Mouse (Mus musculus) large intestine, adult 2 months (tissue): ENCODE measurements at regions not wholly inside any gene's neighbourhood (a gene's known extent, or its start where the extent isn't known, plus 50 kb on each side); places are given as distances from the start of the nearest gene placed in this dataset.

Experiments
- DNase-seq: peaks from one replicate; pipeline ENCODE4 v3.0.0-alpha.2; 2012; ENCODE audit warnings: low read depth, low spot score
- WGBS: fragments of 180-500 bp; shearing (Covaris S2); methylation state at CpG from one replicate; pipeline ENCODE4 v1.1.7; 2018; 5-methylcytosine and 5-hydroxymethylcytosine counted together

GRCm38 (mm10) chr1:35814751-35815150, 253.4 kb upstream of the Hs6st1 start:
- WGBS, result 65% methylated on average over 3 of the region's 3 CpGs
- DNase-seq, result no peak

DNA sequence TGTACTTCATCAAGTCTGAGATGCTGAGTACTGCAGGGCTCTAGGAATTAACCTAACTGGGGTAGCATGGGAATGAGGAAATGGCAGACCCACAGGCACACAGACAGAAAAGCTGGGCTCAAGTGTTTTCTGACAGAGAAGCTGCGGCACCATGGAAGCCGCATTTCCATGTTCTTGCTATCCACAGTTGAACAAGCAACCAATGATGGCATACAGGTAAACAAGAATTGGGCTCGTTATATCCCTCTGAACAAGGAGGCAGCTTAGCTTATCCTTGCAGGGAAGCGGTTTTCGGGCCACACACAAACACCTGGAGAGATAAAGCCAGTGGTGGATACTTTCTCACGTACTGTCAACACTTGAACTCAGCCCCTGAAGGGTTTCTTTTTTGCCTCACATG, 246.4 kb upstream of the Hs6st1 start:
- WGBS, result 94% methylated on average over 6 of the region's 6 CpGs
- no peak for DNase-seq

GRCm38 (mm10) chr1:35822376-35823202, 245.6 kb upstream of the Hs6st1 start:
- DNase-seq, result no peak
- WGBS, result 66% methylated on average over 19 of the region's 19 CpGs

DNA sequence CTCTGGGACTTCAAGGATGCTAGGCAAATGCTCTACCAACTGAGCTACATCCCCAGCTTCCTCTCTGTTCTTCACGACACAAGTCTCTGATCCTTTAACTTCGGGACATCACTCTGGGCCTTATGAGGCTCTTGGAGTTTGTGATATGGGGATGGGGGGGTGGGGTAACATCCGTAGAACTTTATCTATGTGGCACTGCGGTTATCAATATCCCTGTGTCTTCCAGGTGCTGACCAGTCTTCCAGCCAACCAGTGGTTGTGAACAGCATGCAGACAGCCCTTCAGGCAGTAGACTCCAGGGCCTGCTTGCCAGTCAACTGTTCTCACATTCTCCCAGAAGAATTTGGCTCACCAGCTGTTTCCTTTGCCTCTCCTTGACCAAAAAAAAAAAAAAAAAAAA, 244.7 kb upstream of the Hs6st1 start:
- no peak for DNase-seq
- WGBS, result 98% methylated on average over 4 of the region's 4 CpGs

GRCm38 (mm10) chr1:35823981-35824880, 244.0 kb upstream of the Hs6st1 start:
- WGBS, result 60% methylated on average over 24 of the region's 24 CpGs
- DNase-seq, result no peak

- DNase-seq, result no peak
- WGBS, result 67% methylated on average over 10 of the region's 10 CpGs
Observed at GRCm38 (mm10) chr1:35825531-35825966, 242.7 kb upstream of the Hs6st1 start.

GRCm38 (mm10) chr1:35826575-35827114, 241.6 kb upstream of the Hs6st1 start:
- DNase-seq, result no peak
- 88% methylated on average over 7 of the region's 7 CpGs for WGBS

DNA sequence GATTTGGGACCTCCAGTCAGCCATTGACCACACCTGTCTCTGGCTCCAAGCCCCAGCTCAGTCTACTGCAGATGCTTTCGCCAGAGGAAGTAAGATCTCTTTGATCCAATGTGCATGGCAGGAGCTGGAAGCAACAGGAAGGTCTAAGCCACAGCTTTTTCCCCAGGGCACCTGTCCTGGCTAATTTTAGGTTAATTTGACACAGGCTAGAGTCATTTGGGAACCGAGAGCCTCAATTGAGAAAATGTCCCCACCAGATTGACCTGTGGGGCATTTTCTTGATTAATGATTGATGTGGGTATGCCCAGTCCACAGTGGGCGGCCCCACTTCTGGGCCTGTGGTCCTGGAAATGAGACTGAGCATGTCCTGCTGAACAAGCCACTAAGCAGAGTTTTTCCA, 240.7 kb upstream of the Hs6st1 start:
- WGBS, result 75% methylated on average over 3 of the region's 3 CpGs
- no peak for DNase-seq

- no peak for DNase-seq
- WGBS, result 87% methylated on average over 7 of the region's 7 CpGs
Observed at GRCm38 (mm10) chr1:35834180-35834579, 234.0 kb upstream of the Hs6st1 start.

- 52% methylated on average over 5 of the region's 5 CpGs for WGBS
- no peak for DNase-seq
Observed at GRCm38 (mm10) chr1:35836552-35836951, 231.6 kb upstream of the Hs6st1 start.

DNA sequence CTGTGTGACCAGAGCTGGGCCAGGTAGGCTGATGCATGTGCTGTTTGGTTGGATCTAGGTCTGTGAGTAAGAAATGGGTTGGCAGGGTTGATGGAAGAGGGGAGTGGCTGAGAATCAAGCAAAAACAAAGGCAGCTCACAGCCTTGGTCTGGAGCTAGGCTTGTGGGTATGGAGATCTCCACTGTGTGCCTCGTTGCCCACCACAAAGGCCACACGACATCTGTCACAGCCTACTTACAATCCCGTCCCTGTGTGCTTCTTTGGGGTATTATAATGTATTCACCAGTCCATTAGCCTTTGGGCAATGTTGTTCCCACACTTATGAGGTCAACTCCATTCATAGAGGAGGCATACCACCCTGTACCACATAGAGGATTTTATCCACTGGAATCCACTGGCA, 229.6 kb upstream of the Hs6st1 start:
- no peak for DNase-seq
- WGBS, result 88% methylated on average over 3 of the region's 3 CpGs

- WGBS, result 56% methylated on average over 6 of the region's 6 CpGs
- peak; percentile 82 for DNase-seq
Observed at GRCm38 (mm10) chr1:35839446-35839845, 228.8 kb upstream of the Hs6st1 start.

GRCm38 (mm10) chr1:35841626-35842025, 226.6 kb upstream of the Hs6st1 start:
- no peak for DNase-seq
- WGBS, result 60% methylated on average over 2 of the region's 2 CpGs

GRCm38 (mm10) chr1:35842707-35843106, 225.5 kb upstream of the Hs6st1 start:
- WGBS, result 93% methylated on average over 4 of the region's 4 CpGs
- no peak for DNase-seq

DNA sequence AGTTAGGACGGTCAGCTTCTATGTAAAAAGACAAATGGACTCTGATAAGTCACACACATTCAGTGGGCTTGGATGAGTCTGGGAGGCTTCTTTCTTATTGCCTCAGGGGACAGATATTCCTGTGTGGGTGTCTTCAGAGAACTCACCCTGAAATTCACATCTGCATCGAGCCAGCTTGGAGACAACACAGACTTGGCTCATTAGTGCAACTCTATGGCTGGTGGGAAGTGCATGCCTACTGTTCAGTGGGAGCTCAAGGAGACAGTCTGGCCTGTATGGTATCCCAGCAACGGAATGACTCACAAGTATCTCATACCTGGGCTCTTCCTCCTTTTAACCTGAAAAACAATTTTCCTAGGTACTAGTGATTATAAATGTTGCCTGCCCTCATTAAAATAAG, 224.6 kb upstream of the Hs6st1 start:
- no peak for DNase-seq
- 85% methylated on average over 3 of the region's 3 CpGs for WGBS

DNA sequence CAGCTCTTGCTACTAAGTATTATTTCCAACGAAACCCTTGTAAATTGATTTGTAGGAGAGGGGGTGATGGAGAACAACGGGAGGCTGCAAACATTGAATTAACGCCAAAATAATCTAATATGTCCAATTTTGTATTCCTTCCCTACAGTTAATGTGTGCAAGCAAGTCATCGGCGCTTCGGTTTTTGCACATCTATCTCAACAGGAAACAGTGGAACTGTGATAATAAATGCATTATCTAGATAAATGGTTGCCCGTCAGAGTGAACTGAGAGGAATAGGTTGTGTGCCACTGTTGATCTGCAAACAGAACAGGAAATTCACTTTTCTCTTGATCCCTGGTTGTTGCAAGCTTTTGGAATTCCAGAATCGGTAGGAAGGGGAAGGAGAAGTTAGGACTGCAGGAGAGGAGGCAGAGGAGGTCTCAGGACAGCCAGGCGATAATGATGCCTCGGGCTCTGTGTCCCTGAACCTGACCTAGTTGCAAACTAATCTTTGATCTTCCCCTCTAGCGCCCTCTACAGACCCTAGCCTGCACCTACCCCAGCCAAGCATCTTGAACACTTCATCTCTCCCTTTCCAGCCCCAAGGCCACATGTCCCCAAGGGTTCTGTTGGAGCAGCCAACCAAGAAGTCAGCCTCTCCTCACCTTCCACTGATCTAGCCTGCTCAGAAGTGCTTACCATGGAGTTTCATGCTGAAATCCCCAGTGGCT, 221.8 kb upstream of the Hs6st1 start:
- DNase-seq, result no peak
- WGBS, result 64% methylated on average over 11 of the region's 11 CpGs

- no peak for DNase-seq
Observed at GRCm38 (mm10) chr1:35848160-35848954, 219.8 kb upstream of the Hs6st1 start.

DNA sequence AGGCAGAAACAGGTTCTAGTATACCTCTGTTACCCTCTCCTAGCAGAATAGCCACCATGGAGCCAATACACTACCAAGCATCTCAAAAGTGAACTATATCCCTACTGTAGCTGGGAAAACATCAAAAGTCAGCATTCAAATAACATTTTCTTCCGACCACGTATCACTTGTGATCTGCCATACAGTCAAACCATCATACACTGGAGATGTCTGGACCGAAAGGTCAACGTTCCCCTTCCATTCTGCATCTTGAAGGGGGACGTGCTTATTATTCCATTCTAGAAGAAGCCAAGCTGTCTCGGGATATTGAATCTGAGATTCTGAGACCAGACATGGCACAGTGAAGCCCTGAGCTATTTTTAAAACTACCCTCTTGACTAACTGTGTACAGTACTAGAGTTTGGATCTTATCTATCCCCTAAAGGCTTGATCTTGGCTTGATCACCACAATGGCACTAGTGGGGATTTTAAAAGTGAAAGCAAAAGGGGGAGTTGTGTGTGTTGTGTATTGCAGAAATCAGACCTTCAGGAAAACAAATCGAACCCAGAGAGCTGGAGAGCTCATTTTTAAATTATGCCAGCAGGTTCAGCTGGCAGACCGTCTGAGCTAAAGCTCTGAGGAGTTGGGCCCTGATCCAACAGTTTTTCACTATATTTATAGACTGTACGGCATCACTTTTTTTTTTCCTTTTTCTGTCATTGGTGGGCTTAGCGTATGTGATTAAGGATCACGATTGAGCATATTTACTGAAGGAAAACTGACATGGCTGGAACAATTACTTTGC, 218.6 kb upstream of the Hs6st1 start:
- no peak for DNase-seq
- WGBS, result 78% methylated on average over 11 of the region's 11 CpGs

More at GRCm38 (mm10) chr1:35848160-35848954, 219.8 kb upstream of the Hs6st1 start:
- WGBS, result 87% methylated on average over 12 of the region's 12 CpGs
